Mouse (Mus musculus): ENCODE data around the gene Mpl. TPM values are rescaled to one million over a fixed set of nuclear protein-coding genes. Genes with fewer than 3 reads are reported as not detected.

Mpl gene
- polyA plus RNA-seq (2015; fragmentation: Nextera tagmentation; extraction: Ambion mirVana): 0.48 and 0.50 TPM in 2 replicates

- Histone ChIP-seq H3K4me1 (ENCODE audit: control insufficient read depth, insufficient read depth, low read length) (no peaks in the 10 kb centered on the region), H3K9ac (ENCODE audit: low read length) (no peak within 1 kb of the TSS), H3K4me2 (ENCODE audit: low read depth, low read length) (no peak within 1 kb of the TSS), H3K36me3 (ENCODE audit: control insufficient read depth, insufficient read depth, low read length) (no peaks in the 10 kb centered on the region), H3K9me3 (replicated peaks; ENCODE audit: control insufficient read depth, low read length) (no peaks in the 10 kb centered on the region), H3K4me3 (replicated peaks; ENCODE audit: low read length) (no peak within 1 kb of the TSS), H3K27me3 (ENCODE audit: control insufficient read depth, insufficient read depth, low read length) (no peaks in the 10 kb centered on the region), H3K27ac (ENCODE audit: low read length) (no peak within 1 kb of the TSS)
- ATAC-seq (ENCODE audit: insufficient read depth, low FRiP score): no peak
- 58% methylated on average over 9 of the region's 9 CpGs for WGBS
Measured at GRCm38 (mm10) chr4:118457345-118457975, at the start of gene Mpl. Gene Mpl, minus strand, starts transcription at chr4:118457513.

- Histone ChIP-seq H3K4me2 (ENCODE audit: low read depth, low read length) (no peak overlapping the region), H3K27me3 (ENCODE audit: control insufficient read depth, insufficient read depth, low read length) (no peaks in the 10 kb centered on the region), H3K4me1 (ENCODE audit: control insufficient read depth, insufficient read depth, low read length) (no peaks in the 10 kb centered on the region), H3K27ac (ENCODE audit: low read length) (no peak overlapping the region), H3K36me3 (ENCODE audit: control insufficient read depth, insufficient read depth, low read length) (no peaks in the 10 kb centered on the region), H3K9me3 (replicated peaks; ENCODE audit: control insufficient read depth, low read length) (no peaks in the 10 kb centered on the region), H3K4me3 (replicated peaks; ENCODE audit: low read length) (no peak overlapping the region), H3K9ac (ENCODE audit: low read length) (no peak overlapping the region)
- 33% methylated on average over 3 of the region's 3 CpGs for WGBS
- no peak for ATAC-seq (ENCODE audit: insufficient read depth, low FRiP score)
Measured at GRCm38 (mm10) chr4:118505551-118505950, 48.2 kb upstream of the Mpl start.

GRCm38 (mm10) chr4:118500792-118501191, 43.5 kb upstream of the Mpl start:
- Histone ChIP-seq H3K4me3 (replicated peaks; ENCODE audit: low read length) (no peak overlapping the region), H3K27me3 (ENCODE audit: control insufficient read depth, insufficient read depth, low read length) (no peaks in the 10 kb centered on the region), H3K36me3 (ENCODE audit: control insufficient read depth, insufficient read depth, low read length) (no peaks in the 10 kb centered on the region), H3K4me1 (ENCODE audit: control insufficient read depth, insufficient read depth, low read length) (no peaks in the 10 kb centered on the region), H3K9me3 (replicated peaks; ENCODE audit: control insufficient read depth, low read length) (no peaks in the 10 kb centered on the region), H3K9ac (ENCODE audit: low read length) (no peak overlapping the region), H3K27ac (ENCODE audit: low read length) (no peak overlapping the region), H3K4me2 (ENCODE audit: low read depth, low read length) (no peak overlapping the region)
- no peak for ATAC-seq (ENCODE audit: insufficient read depth, low FRiP score)
- 57% methylated on average over 9 of the region's 9 CpGs for WGBS

- Histone ChIP-seq H3K36me3 (ENCODE audit: control insufficient read depth, insufficient read depth, low read length) (no peaks in the 10 kb centered on the region), H3K4me2 (ENCODE audit: low read depth, low read length) (no peak overlapping the region), H3K9me3 (replicated peaks; ENCODE audit: control insufficient read depth, low read length) (no peaks in the 10 kb centered on the region), H3K9ac (ENCODE audit: low read length) (no peak overlapping the region), H3K4me3 (replicated peaks; ENCODE audit: low read length) (no peak overlapping the region), H3K4me1 (ENCODE audit: control insufficient read depth, insufficient read depth, low read length) (no peaks in the 10 kb centered on the region), H3K27me3 (ENCODE audit: control insufficient read depth, insufficient read depth, low read length) (no peaks in the 10 kb centered on the region), H3K27ac (ENCODE audit: low read length) (no peak overlapping the region)
- 39% methylated on average over 6 of the region's 6 CpGs for WGBS
- ATAC-seq (ENCODE audit: insufficient read depth, low FRiP score): no peak
Measured at GRCm38 (mm10) chr4:118500171-118500724, 42.9 kb upstream of the Mpl start.

- no peak overlapping the region for H3K4me3 ChIP-seq (replicated peaks; ENCODE audit: low read length)
- WGBS: 73% methylated on average over 10 of the region's 10 CpGs
- no peak overlapping the region for H3K4me2 ChIP-seq (ENCODE audit: low read depth, low read length)
- H3K4me1 ChIP-seq (ENCODE audit: control insufficient read depth, insufficient read depth, low read length): no peaks in the 10 kb centered on the region
- no peak overlapping the region for H3K9ac ChIP-seq (ENCODE audit: low read length)
- H3K36me3 ChIP-seq (ENCODE audit: control insufficient read depth, insufficient read depth, low read length): no peaks in the 10 kb centered on the region
- no peak overlapping the region for H3K27ac ChIP-seq (ENCODE audit: low read length)
- H3K27me3 ChIP-seq (ENCODE audit: control insufficient read depth, insufficient read depth, low read length): no peaks in the 10 kb centered on the region
- H3K9me3 ChIP-seq (replicated peaks; ENCODE audit: control insufficient read depth, low read length): no peaks in the 10 kb centered on the region
- ATAC-seq (ENCODE audit: insufficient read depth, low FRiP score): no peak
Measured at GRCm38 (mm10) chr4:118490461-118490860, 33.1 kb upstream of the Mpl start.

- Histone ChIP-seq H3K27me3 (ENCODE audit: control insufficient read depth, insufficient read depth, low read length) (no peaks in the 10 kb centered on the region), H3K36me3 (ENCODE audit: control insufficient read depth, insufficient read depth, low read length) (no peaks in the 10 kb centered on the region), H3K4me3 (replicated peaks; ENCODE audit: low read length) (peak within 1 kb of the TSS; percentile 1; the same call in 1 of the 2 replicates), H3K9ac (ENCODE audit: low read length) (no peak within 1 kb of the TSS), H3K4me2 (ENCODE audit: low read depth, low read length) (no peak within 1 kb of the TSS), H3K27ac (ENCODE audit: low read length) (no peak within 1 kb of the TSS), H3K4me1 (ENCODE audit: control insufficient read depth, insufficient read depth, low read length) (no peaks in the 10 kb centered on the region), H3K9me3 (replicated peaks; ENCODE audit: control insufficient read depth, low read length) (no peaks in the 10 kb centered on the region)
- 58% methylated on average over 8 of the region's 8 CpGs for WGBS
- peak; percentile 84 for ATAC-seq (ENCODE audit: insufficient read depth, low FRiP score)
Measured at GRCm38 (mm10) chr4:118489717-118490132, 32.4 kb upstream of the Mpl start, which contains the start of gene Tie1. Gene Tie1, minus strand, starts transcription at chr4:118490061.

- WGBS: 63% methylated on average over 15 of the region's 15 CpGs
- no peak for ATAC-seq (ENCODE audit: insufficient read depth, low FRiP score)
- Histone ChIP-seq H3K36me3 (ENCODE audit: control insufficient read depth, insufficient read depth, low read length) (no peaks in the 10 kb centered on the region), H3K27me3 (ENCODE audit: control insufficient read depth, insufficient read depth, low read length) (no peaks in the 10 kb centered on the region), H3K9ac (ENCODE audit: low read length) (no peak overlapping the region), H3K4me1 (ENCODE audit: control insufficient read depth, insufficient read depth, low read length) (no peaks in the 10 kb centered on the region), H3K4me3 (replicated peaks; ENCODE audit: low read length) (no peak overlapping the region), H3K4me2 (ENCODE audit: low read depth, low read length) (no peak overlapping the region), H3K9me3 (replicated peaks; ENCODE audit: control insufficient read depth, low read length) (no peaks in the 10 kb centered on the region), H3K27ac (ENCODE audit: low read length) (no peak overlapping the region)
Measured at GRCm38 (mm10) chr4:118476773-118477530, 19.6 kb upstream of the Mpl start.

- ATAC-seq (ENCODE audit: insufficient read depth, low FRiP score): peak; percentile 31; the same call in 1 of the 2 replicates
- Histone ChIP-seq H3K4me2 (ENCODE audit: low read depth, low read length) (no peak overlapping the region), H3K36me3 (ENCODE audit: control insufficient read depth, insufficient read depth, low read length) (no peaks in the 10 kb centered on the region), H3K9me3 (replicated peaks; ENCODE audit: control insufficient read depth, low read length) (no peaks in the 10 kb centered on the region), H3K4me1 (ENCODE audit: control insufficient read depth, insufficient read depth, low read length) (no peaks in the 10 kb centered on the region), H3K27ac (ENCODE audit: low read length) (no peak overlapping the region), H3K9ac (ENCODE audit: low read length) (no peak overlapping the region), H3K27me3 (ENCODE audit: control insufficient read depth, insufficient read depth, low read length) (no peaks in the 10 kb centered on the region), H3K4me3 (replicated peaks; ENCODE audit: low read length) (no peak overlapping the region)
- WGBS: 88% methylated on average over 11 of the region's 11 CpGs
Measured at GRCm38 (mm10) chr4:118472687-118473086, 15.4 kb upstream of the Mpl start.

- Histone ChIP-seq H3K9me3 (replicated peaks; ENCODE audit: control insufficient read depth, low read length) (no peaks in the 10 kb centered on the region), H3K27ac (ENCODE audit: low read length) (no peak overlapping the region), H3K4me1 (ENCODE audit: control insufficient read depth, insufficient read depth, low read length) (no peaks in the 10 kb centered on the region), H3K4me2 (ENCODE audit: low read depth, low read length) (no peak overlapping the region), H3K4me3 (replicated peaks; ENCODE audit: low read length) (no peak overlapping the region), H3K27me3 (ENCODE audit: control insufficient read depth, insufficient read depth, low read length) (no peaks in the 10 kb centered on the region), H3K9ac (ENCODE audit: low read length) (no peak overlapping the region), H3K36me3 (ENCODE audit: control insufficient read depth, insufficient read depth, low read length) (no peaks in the 10 kb centered on the region)
- ATAC-seq (ENCODE audit: insufficient read depth, low FRiP score): no peak
- 77% methylated on average over 6 of the region's 6 CpGs for WGBS
Measured at GRCm38 (mm10) chr4:118471281-118471680, 14.0 kb upstream of the Mpl start.
